Mouse (Mus musculus) forebrain, embryonic 14.5 days (tissue): Measurements from ENCODE around the gene Pold4. TPM values are rescaled to one million over a fixed set of nuclear protein-coding genes. Genes with fewer than 3 reads are reported as not detected.

Source experiments
- ATAC-seq: fragments of 200-750 bp; cut with Nextera tagmentation; 2 replicates; pipeline ENCODE4 v1.8.0; 2017; ENCODE audit warnings: mild to moderate bottlenecking, moderate library complexity
- DNase-seq: peaks from one replicate; pipeline ENCODE4 v3.0.0-alpha.2; 2015; ENCODE audit warnings: low spot score
- H3K27ac ChIP-seq: fragments of 300-500 bp; sonication (generic); 2 replicates; pipeline ENCODE4 v1.5.1; 2014; ENCODE audit warnings: low read depth, mild to moderate bottlenecking, control low read depth, low read length, moderate library complexity
- H3K27me3 ChIP-seq: fragments of 300-500 bp; sonication (generic); replicated peaks from 2 replicates; pipeline ENCODE4 v1.6.1; 2014; ENCODE audit warnings: low read length, control low read depth, mixed read lengths; ENCODE audit not compliant: control insufficient read depth, insufficient read depth
- H3K36me3 ChIP-seq: fragments of 300-500 bp; sonication (generic); 2 replicates; pipeline ENCODE4 v1.6.1; 2014; ENCODE audit warnings: low read length, control low read depth; ENCODE audit not compliant: control insufficient read depth, insufficient read depth
- H3K4me1 ChIP-seq: fragments of 300-500 bp; sonication (generic); 2 replicates; pipeline ENCODE4 v1.6.1; 2014; ENCODE audit warnings: antibody characterized with exemption, low read length, control low read depth; ENCODE audit not compliant: control insufficient read depth, insufficient read depth
- H3K4me2 ChIP-seq: fragments of 300-500 bp; sonication (generic); 2 replicates; pipeline ENCODE4 v1.6.1; 2014; ENCODE audit warnings: mild to moderate bottlenecking, control low read depth, low read length
- H3K4me3 ChIP-seq: fragments of 300-500 bp; sonication (generic); 2 replicates; pipeline ENCODE4 v1.5.1; 2014; ENCODE audit warnings: low read depth, low read length, control low read depth
- H3K9ac ChIP-seq: fragments of 300-500 bp; sonication (generic); 2 replicates; pipeline ENCODE4 v1.6.1; 2014; ENCODE audit warnings: mild to moderate bottlenecking, low read length, control low read depth, moderate library complexity
- H3K9me3 ChIP-seq: fragments of 300-500 bp; sonication (generic); replicated peaks from 2 replicates; pipeline ENCODE4 v1.6.1; 2016; ENCODE audit warnings: low read length, control low read depth, mixed read lengths; ENCODE audit not compliant: control insufficient read depth
- WGBS: fragments of 180-500 bp; shearing (Covaris S2); extraction: QIAGEN DNeasy Blood & Tissue Kit; methylation state at CpG from one replicate; pipeline ENCODE4 v1.1.7; 2014; 5-methylcytosine and 5-hydroxymethylcytosine counted together
- polyA plus RNA-seq: library from polyadenylated mRNA; unstranded; fragments of >200 nt; fragmentation: Nextera tagmentation; extraction: Ambion mirVana; gene quantifications from 2 replicates; pipeline ENCODE4 v1.2.1, GENCODE M21; 2014

Pold4 gene
- polyA plus RNA-seq, 1 experiment from 2014 or later, result 19.0 TPM

- Histone ChIP-seq H3K9ac (no peak overlapping the region), H3K4me2 (no peak overlapping the region), H3K27me3 (no peaks in the 10 kb centered on the region; the same call in 1 of the 2 replicates), H3K9me3 (no peaks in the 10 kb centered on the region), H3K4me3 (no peak overlapping the region), H3K27ac (no peak overlapping the region), H3K36me3 (no peaks in the 10 kb centered on the region), H3K4me1 (peaks cover 7% of the 10 kb centered on the region; the same call in 1 of the 2 replicates)
- no peak for DNase-seq
- no peak for ATAC-seq
- 34% methylated on average over 8 of the region's 9 CpGs for WGBS
Observed at GRCm38 (mm10) chr19:4229451-4230076, 2.1 kb upstream of the Pold4 start.

GRCm38 (mm10) chr19:4230415-4230814, 1.3 kb upstream of the Pold4 start:
- ATAC-seq, result no peak
- Histone ChIP-seq H3K27ac (no peak overlapping the region), H3K4me3 (no peak overlapping the region), H3K36me3 (no peaks in the 10 kb centered on the region), H3K9ac (no peak overlapping the region), H3K9me3 (no peaks in the 10 kb centered on the region), H3K27me3 (no peaks in the 10 kb centered on the region; the same call in 1 of the 2 replicates), H3K4me2 (no peak overlapping the region), H3K4me1 (peaks cover 7% of the 10 kb centered on the region; the same call in 1 of the 2 replicates)
- WGBS, result 64% methylated on average over 8 of the region's 8 CpGs
- no peak for DNase-seq

GRCm38 (mm10) chr19:4232186-4232572, 480 bp downstream of the Pold4 start:
- ATAC-seq, result 0 out of 2 replicates have a peak, but pooled peaks have one; percentile 15
- peaks cover 7% of the 10 kb centered on the region; the same call in 1 of the 2 replicates for H3K4me1 ChIP-seq

GRCm38 (mm10) chr19:4232651-4233050, 952 bp downstream of the Pold4 start:
- DNase-seq (no peak), ATAC-seq (no peak)
- WGBS, result 81% methylated on average over 7 of the region's 7 CpGs
- Histone ChIP-seq H3K9ac (no peak overlapping the region; the same call in 1 of the 2 replicates), H3K36me3 (no peaks in the 10 kb centered on the region), H3K9me3 (no peaks in the 10 kb centered on the region), H3K4me1 (peaks cover 7% of the 10 kb centered on the region; the same call in 1 of the 2 replicates), H3K27ac (no peak overlapping the region), H3K4me2 (peak overlapping the region; percentile 75), H3K27me3 (no peaks in the 10 kb centered on the region; the same call in 1 of the 2 replicates), H3K4me3 (peak overlapping the region; percentile 57; the same call in 1 of the 2 replicates)

More at GRCm38 (mm10) chr19:4232186-4232572, 480 bp downstream of the Pold4 start:
- 41% methylated on average over 2 of the region's 2 CpGs for WGBS
- Histone ChIP-seq H3K27ac (peak overlapping the region; percentile 52; the same call in 1 of the 2 replicates), H3K4me2 (peak overlapping the region; percentile 75), H3K36me3 (no peaks in the 10 kb centered on the region), H3K4me3 (peak overlapping the region; percentile 57), H3K27me3 (no peaks in the 10 kb centered on the region; the same call in 1 of the 2 replicates), H3K9me3 (no peaks in the 10 kb centered on the region), H3K9ac (peak overlapping the region; percentile 68)
- DNase-seq, result no peak

GRCm38 (mm10) chr19:4234548-4234947, 2.8 kb downstream of the Pold4 start:
- Histone ChIP-seq H3K4me1 (peaks cover 7% of the 10 kb centered on the region; the same call in 1 of the 2 replicates), H3K27ac (no peak overlapping the region), H3K27me3 (no peaks in the 10 kb centered on the region; the same call in 1 of the 2 replicates), H3K9me3 (no peaks in the 10 kb centered on the region), H3K9ac (no peak overlapping the region), H3K36me3 (no peaks in the 10 kb centered on the region), H3K4me2 (no peak overlapping the region), H3K4me3 (no peak overlapping the region)
- 84% methylated on average over 4 of the region's 4 CpGs for WGBS
- ATAC-seq (no peak), DNase-seq (no peak)

GRCm38 (mm10) chr19:4240247-4240668, 8.6 kb downstream of the Pold4 start:
- Histone ChIP-seq H3K4me2 (no peak overlapping the region), H3K4me3 (no peak overlapping the region), H3K4me1 (no peaks in the 10 kb centered on the region), H3K9ac (no peak overlapping the region), H3K36me3 (no peaks in the 10 kb centered on the region), H3K27me3 (no peaks in the 10 kb centered on the region), H3K9me3 (no peaks in the 10 kb centered on the region), H3K27ac (no peak overlapping the region)
- no peak for ATAC-seq
- WGBS, result 81% methylated on average over 8 of the region's 8 CpGs
- DNase-seq, result no peak

- Histone ChIP-seq H3K4me3 (no peak overlapping the region), H3K27ac (no peak overlapping the region), H3K27me3 (no peaks in the 10 kb centered on the region), H3K9ac (no peak overlapping the region), H3K4me1 (no peaks in the 10 kb centered on the region), H3K4me2 (no peak overlapping the region), H3K36me3 (no peaks in the 10 kb centered on the region), H3K9me3 (no peaks in the 10 kb centered on the region)
- DNase-seq (no peak), ATAC-seq (no peak)
- 73% methylated on average over 3 of the region's 3 CpGs for WGBS
Observed at GRCm38 (mm10) chr19:4242416-4242815, 10.7 kb downstream of the Pold4 start.

GRCm38 (mm10) chr19:4244775-4245174, 13.1 kb downstream of the Pold4 start:
- ATAC-seq (no peak), DNase-seq (no peak)
- Histone ChIP-seq H3K27me3 (no peaks in the 10 kb centered on the region), H3K9me3 (no peaks in the 10 kb centered on the region), H3K36me3 (no peaks in the 10 kb centered on the region), H3K4me3 (no peak overlapping the region), H3K4me2 (no peak overlapping the region), H3K4me1 (no peaks in the 10 kb centered on the region), H3K27ac (no peak overlapping the region), H3K9ac (no peak overlapping the region)
- 84% methylated on average over 6 of the region's 6 CpGs for WGBS

- Histone ChIP-seq H3K9me3 (no peaks in the 10 kb centered on the region), H3K4me3 (no peak overlapping the region), H3K27me3 (no peaks in the 10 kb centered on the region), H3K9ac (no peak overlapping the region), H3K27ac (no peak overlapping the region), H3K4me1 (no peaks in the 10 kb centered on the region), H3K36me3 (no peaks in the 10 kb centered on the region), H3K4me2 (no peak overlapping the region)
- ATAC-seq (no peak), DNase-seq (no peak)
- WGBS, result 46% methylated on average over 1 of the region's 1 CpGs
Observed at GRCm38 (mm10) chr19:4247010-4247409, 15.3 kb downstream of the Pold4 start.
